Mouse (Mus musculus): Measurements from ENCODE around the gene Slc22a17. TPM values are rescaled to one million over a fixed set of nuclear protein-coding genes. Genes with fewer than 3 reads are reported as not detected.

Slc22a17 gene
- polyA plus RNA-seq, 1 experiment from 2014 or later: 136 TPM

MicroRNA genes within 50 kb of the gene (microRNA counts, 519-probe panel; counts per million panel counts)
- not detected for microRNA mmu-miR-208a

Small RNAs within 50 kb of the gene (microRNA-seq; reads per million reads assigned to microRNA genes)
- gene Mir208a: 0.65 reads per million

Other genes with a start within 250 kb of the Slc22a17 start
- 67.1 and 71.2 TPM in 2 replicates for gene 1700123O20Rik, start 226.9 kb downstream of the Slc22a17 start, polyA plus RNA-seq (2014; fragmentation: Nextera tagmentation; extraction: Ambion mirVana)
- 98.2 and 99.1 TPM in 2 replicates for gene Acin1, start 226.2 kb downstream of the Slc22a17 start, polyA plus RNA-seq (2014; fragmentation: Nextera tagmentation; extraction: Ambion mirVana)
- 0.21 and 0.29 TPM in 2 replicates for gene Gm29776, start 214.3 kb downstream of the Slc22a17 start, polyA plus RNA-seq (2014; fragmentation: Nextera tagmentation; extraction: Ambion mirVana)
- gene Cebpe, start 201.0 kb downstream of the Slc22a17 start, polyA plus RNA-seq (2014; fragmentation: Nextera tagmentation; extraction: Ambion mirVana): not detected in 2 replicates
- 9.8 and 10.7 TPM in 2 replicates for gene Slc7a8, start 131.2 kb downstream of the Slc22a17 start, polyA plus RNA-seq (2014; fragmentation: Nextera tagmentation; extraction: Ambion mirVana)
- not detected in 2 replicates for gene Rnf212b, start 99.0 kb downstream of the Slc22a17 start, polyA plus RNA-seq (2014; fragmentation: Nextera tagmentation; extraction: Ambion mirVana)
- 10.7 and 10.8 TPM in 2 replicates for gene Homez, start 42.2 kb downstream of the Slc22a17 start, polyA plus RNA-seq (2014; fragmentation: Nextera tagmentation; extraction: Ambion mirVana)
- 5.0 and 5.7 TPM in 2 replicates for gene Ppp1r3e, start 35.6 kb downstream of the Slc22a17 start, polyA plus RNA-seq (2014; fragmentation: Nextera tagmentation; extraction: Ambion mirVana)
- 5.2 and 5.3 TPM in 2 replicates for gene Bcl2l2, start 29.8 kb downstream of the Slc22a17 start, polyA plus RNA-seq (2014; fragmentation: Nextera tagmentation; extraction: Ambion mirVana)
- gene Gm20521, start 29.7 kb downstream of the Slc22a17 start, polyA plus RNA-seq (2014; fragmentation: Nextera tagmentation; extraction: Ambion mirVana): not detected in 2 replicates
- gene Pabpn1, start 20.6 kb downstream of the Slc22a17 start, polyA plus RNA-seq (2014; fragmentation: Nextera tagmentation; extraction: Ambion mirVana): 141 and 159 TPM in 2 replicates
- 15.4 and 15.6 TPM in 2 replicates for gene Efs, start 13.0 kb upstream of the Slc22a17 start, polyA plus RNA-seq (2014; fragmentation: Nextera tagmentation; extraction: Ambion mirVana)
- gene Il25, start 19.6 kb upstream of the Slc22a17 start, polyA plus RNA-seq (2014; fragmentation: Nextera tagmentation; extraction: Ambion mirVana): 0.72 and 0.74 TPM in 2 replicates
- gene Cmtm5, start 23.1 kb upstream of the Slc22a17 start, polyA plus RNA-seq (2014; fragmentation: Nextera tagmentation; extraction: Ambion mirVana): 11.3 and 11.4 TPM in 2 replicates
- 0.78 and 2.1 TPM in 2 replicates for gene Myh6, start 53.8 kb upstream of the Slc22a17 start, polyA plus RNA-seq (2014; fragmentation: Nextera tagmentation; extraction: Ambion mirVana)
- not detected in 2 replicates for gene Gm17428, start 63.8 kb upstream of the Slc22a17 start, polyA plus RNA-seq (2014; fragmentation: Nextera tagmentation; extraction: Ambion mirVana)
- 5.6 and 6.7 TPM in 2 replicates for gene Myh7, start 81.5 kb upstream of the Slc22a17 start, polyA plus RNA-seq (2014; fragmentation: Nextera tagmentation; extraction: Ambion mirVana)
- gene Ngdn, start 102.3 kb upstream of the Slc22a17 start, polyA plus RNA-seq (2014; fragmentation: Nextera tagmentation; extraction: Ambion mirVana): 42.6 and 43.1 TPM in 2 replicates
- gene Zfhx2, start 179.2 kb upstream of the Slc22a17 start, polyA plus RNA-seq (2014; fragmentation: Nextera tagmentation; extraction: Ambion mirVana): 17.8 and 21.5 TPM in 2 replicates
- gene Thtpa, start 181.7 kb upstream of the Slc22a17 start, polyA plus RNA-seq (2014; fragmentation: Nextera tagmentation; extraction: Ambion mirVana): 30.4 and 30.7 TPM in 2 replicates
- 6.3 and 8.6 TPM in 2 replicates for gene Ap1g2, start 193.5 kb upstream of the Slc22a17 start, polyA plus RNA-seq (2014; fragmentation: Nextera tagmentation; extraction: Ambion mirVana)
- gene Jph4, start 203.8 kb upstream of the Slc22a17 start, polyA plus RNA-seq (2014; fragmentation: Nextera tagmentation; extraction: Ambion mirVana): 35.4 and 42.7 TPM in 2 replicates

Measured in hindbrain, embryonic 14.5 days (tissue).